ENCODE assay signal across 26 mouse cellular contexts in the genomic region with DNA sequence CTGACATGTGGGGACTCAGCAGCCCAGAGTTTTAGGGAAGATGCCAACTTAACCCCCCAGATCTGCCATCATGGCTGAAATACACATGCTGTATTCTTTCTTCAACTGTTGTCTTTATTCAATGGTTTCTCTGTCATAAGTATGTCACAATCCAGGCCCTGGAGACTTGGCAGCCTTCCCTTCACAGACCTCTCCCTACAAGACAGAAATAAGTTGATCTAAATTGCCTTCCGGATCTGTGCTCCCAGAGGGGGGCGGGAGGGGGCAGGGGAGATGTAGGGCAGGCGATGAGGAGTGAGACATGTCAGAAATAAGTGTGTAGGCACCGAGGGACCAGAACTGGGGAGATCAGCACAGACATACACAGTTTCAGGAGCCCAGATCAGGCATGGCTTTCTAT. TPM values are rescaled to one million over a fixed set of nuclear protein-coding genes. Genes with fewer than 3 reads are reported as not detected.
DNase-seq lines count a peak whose midpoint lies in the region; ATAC-seq lines count a peak whose summit lies in the region.
"Had no signal": no experiment of that assay in that cellular context is flagged by ENCODE, and none has a peak within 500 bp of the region (broad histone marks: within the 10 kb centered on the region; RNA-seq: fewer than 3 reads in every experiment).

No protein-coding gene starts in this region.

- no peaks in the 10 kb centered on the region for H3K4me1 ChIP-seq in lung, embryonic 16.5 days (replicated peaks; ENCODE audit: control insufficient read depth, insufficient read depth, low read length)
- H3K4me1 ChIP-seq: embryonic facial prominence, embryonic 13.5 days; forebrain, embryonic 13.5 days; hindbrain, embryonic 12.5 days had no signal

- no peaks in the 10 kb centered on the region for H3K27me3 ChIP-seq in lung, embryonic 16.5 days (ENCODE audit: control insufficient read depth, insufficient read depth, low read depth, low read length)
- H3K27me3 ChIP-seq: forebrain, embryonic 13.5 days; hindbrain, embryonic 12.5 days; Patski had no signal

- whole genome bisulfite sequencing in lung, embryonic 16.5 days: 34% methylated on average over 4 of the region's 4 CpGs

- no peak overlapping the region for H3K27ac ChIP-seq in lung, embryonic 16.5 days (ENCODE audit: low read length)
- H3K27ac ChIP-seq: embryonic facial prominence, embryonic 13.5 days; forebrain, embryonic 13.5 days; heart, adult 2 months; hindbrain, embryonic 12.5 days had no signal

- no peaks in the 10 kb centered on the region for H3K36me3 ChIP-seq in lung, embryonic 16.5 days (ENCODE audit: control insufficient read depth, insufficient read depth, low read length)
- H3K36me3 ChIP-seq: embryonic facial prominence, embryonic 13.5 days; G1E; hindbrain, embryonic 12.5 days had no signal

- H3K9me3 ChIP-seq in lung, embryonic 16.5 days (ENCODE audit: control insufficient read depth, low read length): no peaks in the 10 kb centered on the region
- H3K9me3 ChIP-seq: embryonic facial prominence, embryonic 13.5 days; forebrain, embryonic 13.5 days; G1E had no signal

- H3K9ac ChIP-seq in lung, embryonic 16.5 days (ENCODE audit: low read length): no peak overlapping the region
- H3K9ac ChIP-seq: embryonic facial prominence, embryonic 13.5 days; forebrain, embryonic 13.5 days; forebrain, postnatal 0 days; hindbrain, embryonic 12.5 days had no signal

- peak; percentile 55 for ATAC-seq in lung, embryonic 16.5 days (ENCODE audit: low read depth)
- ATAC-seq: activated CD4-positive, CD25-positive, alpha-beta regulatory T cell, adult 4 months; CD4-positive, CD25-positive, alpha-beta regulatory T cell, adult 4 months; forebrain, embryonic 13.5 days; forebrain, postnatal 0 days; hindbrain, embryonic 16.5 days; inflammation-experienced regulatory T-cells, adult 6 months; Patski had no signal

- H3K4me2 ChIP-seq in lung, embryonic 16.5 days (ENCODE audit: low read depth, low read length): no peak overlapping the region
- H3K4me2 ChIP-seq: embryonic facial prominence, embryonic 13.5 days; forebrain, embryonic 13.5 days; heart, embryonic 11.5 days; hindbrain, embryonic 12.5 days had no signal

- intact Hi-C loops in heart, postnatal 10 days (cut with DNase I): loop anchor here (5.0 kb wide), 1 partner anchor 85 kb away; no protein-coding TSS in a partner anchor

- peak; percentile 41 for DNase-seq in adrenal gland, postnatal 10 days
- no peak for DNase-seq in adrenal gland, postnatal 4 days (ENCODE audit: low spot score in 2 of 2)
- peak; percentile 30 for DNase-seq in kidney, postnatal 10 days
- DNase-seq in kidney, adult 11 months: no peak
- DNase-seq in lung, postnatal 14 days: no peak
- peak; percentile 56 for DNase-seq in adipocyte (ENCODE audit: low spot score)
- DNase-seq in heart, postnatal 10 days: no peak
- DNase-seq: adrenal gland, adult 8-10 months; B cell, adult 2 months; cerebellum, adult 2 months; cerebellum, postnatal 36 days; forebrain, postnatal 0 days; gastrocnemius, postnatal 14 days; heart, adult 2 months; heart, postnatal 36 days had no signal

- H3K4me3 ChIP-seq in lung, embryonic 16.5 days (ENCODE audit: low read length): no peak overlapping the region
- H3K4me3 ChIP-seq: embryonic facial prominence, embryonic 13.5 days; forebrain, embryonic 13.5 days; heart, adult 2 months; hindbrain, embryonic 12.5 days had no signal

RNA-seq across cellular contexts. Expression of gene Dock6, which starts 19.8 kb away (rescaled TPM):
- 10 to 100 TPM; 40.1 to 56.3 TPM for total RNA-seq in adrenal gland, postnatal 10 days (2021)
- 10 to 100 TPM; 74.7 to 79.1 TPM for total RNA-seq in adrenal gland, postnatal 4 days (2021)
- polyA plus RNA-seq in lung, embryonic 16.5 days (2015; fragmentation: Nextera tagmentation; extraction: Ambion mirVana): 62.6 and 63.7 TPM in 2 replicates
- 10 to 100 TPM; 63.0 to 66.5 TPM for total RNA-seq in heart, postnatal 10 days (2021)

RNA-seq across cellular contexts. Expression of gene Angptl8, which starts 36.9 kb away (rescaled TPM):
- total RNA-seq in adrenal gland, postnatal 10 days (2021): 10 to 100 TPM in 1 of 2 experiments, 1 to 10 TPM in 1; 7.6 to 17.9 TPM
- 1 to 10 TPM; 1.3 to 7.3 TPM for total RNA-seq in adrenal gland, postnatal 4 days (2021)
- polyA plus RNA-seq in lung, embryonic 16.5 days (2015; fragmentation: Nextera tagmentation; extraction: Ambion mirVana): 2.7 and 3.6 TPM in 2 replicates
- under 1 TPM in 1 of 2 experiments, not detected in 1; 0.31 TPM for total RNA-seq in heart, postnatal 10 days (2021)
- total RNA-seq: forebrain, postnatal 0 days; G1E; gastrocnemius, postnatal 14 days; heart, adult 2 months; heart, postnatal 36 days had no signal
- polyA plus RNA-seq: activated CD4-positive, CD25-positive, alpha-beta regulatory T cell, adult 4 months; CD4-positive, CD25-positive, alpha-beta regulatory T cell, adult 4 months; cerebellum, adult 2 months; forebrain, embryonic 13.5 days; G1E; inflammation-experienced regulatory T-cells, adult 6 months had no signal

RNA-seq across cellular contexts. Expression of gene Rab3d, which starts 45.8 kb away (rescaled TPM):
- total RNA-seq in adrenal gland, postnatal 10 days (2021): 10 to 100 TPM; 37.2 to 45.4 TPM
- 10 to 100 TPM; 55.5 to 60.2 TPM for total RNA-seq in adrenal gland, postnatal 4 days (2021)
- 20.9 and 23.5 TPM in 2 replicates for polyA plus RNA-seq in lung, embryonic 16.5 days (2015; fragmentation: Nextera tagmentation; extraction: Ambion mirVana)
- total RNA-seq in heart, postnatal 10 days (2021): 10 to 100 TPM; 10.3 to 12.6 TPM

RNA-seq across cellular contexts. Expression of gene Ccdc159, which starts 55.1 kb away (rescaled TPM):
- 1 to 10 TPM; 5.6 to 8.8 TPM for total RNA-seq in adrenal gland, postnatal 10 days (2021)
- 10 to 100 TPM; 13.3 to 14.2 TPM for total RNA-seq in adrenal gland, postnatal 4 days (2021)
- 5.9 and 6.4 TPM in 2 replicates for polyA plus RNA-seq in lung, embryonic 16.5 days (2015; fragmentation: Nextera tagmentation; extraction: Ambion mirVana)
- 1 to 10 TPM in 1 of 2 experiments, under 1 TPM in 1; 0.74 to 1.0 TPM for total RNA-seq in heart, postnatal 10 days (2021)
- polyA plus RNA-seq: activated CD4-positive, CD25-positive, alpha-beta regulatory T cell, adult 4 months; inflammation-experienced regulatory T-cells, adult 6 months had no signal

RNA-seq across cellular contexts. Expression of gene Tmem205, which starts 55.2 kb away (rescaled TPM):
- 100 to 1,000 TPM; 182 to 187 TPM for total RNA-seq in adrenal gland, postnatal 10 days (2021)
- total RNA-seq in adrenal gland, postnatal 4 days (2021): 100 to 1,000 TPM; 242 to 269 TPM
- polyA plus RNA-seq in lung, embryonic 16.5 days (2015; fragmentation: Nextera tagmentation; extraction: Ambion mirVana): 58.8 and 65.3 TPM in 2 replicates
- total RNA-seq in heart, postnatal 10 days (2021): 10 to 100 TPM; 24.3 to 28.6 TPM

Comparison
In these comparisons a context has a peak if more than half of its experiments do, and no peak if none do; other contexts are left out.
1. DNase-seq: peak in adrenal gland, postnatal 10 days (single experiment), kidney, postnatal 10 days (single experiment) and adipocyte (single experiment); none in adrenal gland, postnatal 4 days (0 of 2), kidney, adult 11 months (single experiment), lung, postnatal 14 days (single experiment) and heart, postnatal 10 days (0 of 2).